Mouse (Mus musculus) kidney, embryonic 16.5 days (tissue): ENCODE results near the gene Tmem132c. TPM values are rescaled to one million over a fixed set of nuclear protein-coding genes. Genes with fewer than 3 reads are reported as not detected.
A peak's percentile ranks its signal among the peaks of the same experiment; 100 is the strongest.

ENCODE experiments used
- ATAC-seq: fragments of 200-750 bp; cut with Nextera tagmentation; 2 replicates; pipeline ENCODE4 v1.8.0; 2017; ENCODE audit warnings: moderate TSS enrichment; ENCODE audit not compliant: low FRiP score, low TSS enrichment
- H3K27ac ChIP-seq: fragments of 300-500 bp; sonication (generic); 2 replicates; pipeline ENCODE4 v1.5.1; 2014; ENCODE audit warnings: low read length
- H3K27me3 ChIP-seq: fragments of 300-500 bp; sonication (generic); 2 replicates; pipeline ENCODE4 v1.6.1; 2014; ENCODE audit warnings: low read length, control low read depth, mixed read lengths; ENCODE audit not compliant: insufficient read depth
- H3K36me3 ChIP-seq: fragments of 300-500 bp; sonication (generic); 2 replicates; pipeline ENCODE4 v1.6.1; 2014; ENCODE audit warnings: low read length, control low read depth, mixed read lengths; ENCODE audit not compliant: insufficient read depth
- H3K4me1 ChIP-seq: fragments of 300-500 bp; sonication (generic); 2 replicates; pipeline ENCODE4 v1.6.1; 2014; ENCODE audit warnings: low read length, control low read depth, mixed read lengths; ENCODE audit not compliant: insufficient read depth
- H3K4me2 ChIP-seq: fragments of 300-500 bp; sonication (generic); replicated peaks from 2 replicates; pipeline ENCODE4 v1.6.1; 2014; ENCODE audit warnings: low read depth, low read length
- H3K4me3 ChIP-seq: fragments of 300-500 bp; sonication (generic); 2 replicates; pipeline ENCODE4 v1.5.1; 2014; ENCODE audit warnings: mild to moderate bottlenecking, low read length
- H3K9ac ChIP-seq: fragments of 300-500 bp; sonication (generic); replicated peaks from 2 replicates; pipeline ENCODE4 v1.6.1; 2014; ENCODE audit warnings: low read length
- H3K9me3 ChIP-seq: fragments of 300-500 bp; sonication (generic); 2 replicates; pipeline ENCODE4 v1.6.1; 2016; ENCODE audit warnings: low read length, control low read depth
- WGBS: fragments of 180-500 bp; shearing (Covaris S2); extraction: QIAGEN DNeasy Blood & Tissue Kit; methylation state at CpG from one replicate; pipeline ENCODE4 v1.1.7; 2014; 5-methylcytosine and 5-hydroxymethylcytosine counted together
- polyA plus RNA-seq: library from polyadenylated mRNA; unstranded; fragments of >200 nt; fragmentation: Nextera tagmentation; extraction: Ambion mirVana; gene quantifications from 2 replicates; pipeline ENCODE4 v1.2.1, GENCODE M21; 2015

Tmem132c gene
- polyA plus RNA-seq, 1 experiment from 2014 or later: 1.5 TPM

- WGBS: 42% methylated on average over 2 of the region's 2 CpGs
Observed at GRCm38 (mm10) chr5:127324645-127325044, 83.0 kb downstream of the Tmem132c start.

GRCm38 (mm10) chr5:127336048-127336907, 94.7 kb downstream of the Tmem132c start:
- no peak overlapping the region; the same call in 1 of the 2 replicates for H3K4me3 ChIP-seq
- peaks cover 21% of the 10 kb centered on the region; the same call in 1 of the 2 replicates for H3K4me1 ChIP-seq
- H3K27ac ChIP-seq: no peak overlapping the region
- peak; percentile 60; the same call in 1 of the 2 replicates for ATAC-seq
- no peak overlapping the region for H3K9ac ChIP-seq
- 9% methylated on average over 15 of the region's 15 CpGs for WGBS
- H3K4me2 ChIP-seq: peak overlapping the region; percentile 37
- H3K27me3 ChIP-seq: no peaks in the 10 kb centered on the region
- H3K36me3 ChIP-seq: no peaks in the 10 kb centered on the region
- H3K9me3 ChIP-seq: no peaks in the 10 kb centered on the region

More at GRCm38 (mm10) chr5:127324645-127325044, 83.0 kb downstream of the Tmem132c start:
- Histone ChIP-seq H3K9ac (no peak overlapping the region), H3K27ac (no peak overlapping the region), H3K4me2 (no peak overlapping the region), H3K27me3 (no peaks in the 10 kb centered on the region), H3K36me3 (no peaks in the 10 kb centered on the region), H3K4me1 (peaks cover 13% of the 10 kb centered on the region; the same call in 1 of the 2 replicates), H3K9me3 (no peaks in the 10 kb centered on the region), H3K4me3 (no peak overlapping the region)
- 0 out of 2 replicates have a peak, but pooled peaks have one; percentile 8 for ATAC-seq

GRCm38 (mm10) chr5:127336908-127337265, 95.3 kb downstream of the Tmem132c start:
- Histone ChIP-seq H3K4me2 (no peak overlapping the region), H3K9me3 (no peaks in the 10 kb centered on the region), H3K36me3 (no peaks in the 10 kb centered on the region), H3K27ac (no peak overlapping the region), H3K4me3 (no peak overlapping the region), H3K9ac (no peak overlapping the region), H3K4me1 (peaks cover 21% of the 10 kb centered on the region; the same call in 1 of the 2 replicates), H3K27me3 (no peaks in the 10 kb centered on the region)
- 24% methylated on average over 5 of the region's 5 CpGs for WGBS
- peak; percentile 29; the same call in 1 of the 2 replicates for ATAC-seq

GRCm38 (mm10) chr5:127339016-127339435, 97.4 kb downstream of the Tmem132c start:
- H3K27me3 ChIP-seq: no peaks in the 10 kb centered on the region
- no peak overlapping the region for H3K4me3 ChIP-seq
- no peak for ATAC-seq
- no peaks in the 10 kb centered on the region for H3K9me3 ChIP-seq
- H3K36me3 ChIP-seq: no peaks in the 10 kb centered on the region
- peaks cover 21% of the 10 kb centered on the region; the same call in 1 of the 2 replicates for H3K4me1 ChIP-seq
- no peak overlapping the region for H3K4me2 ChIP-seq
- no peak overlapping the region for H3K9ac ChIP-seq
- H3K27ac ChIP-seq: no peak overlapping the region
- 21% methylated on average over 5 of the region's 5 CpGs for WGBS

GRCm38 (mm10) chr5:127341158-127341557, 99.5 kb downstream of the Tmem132c start:
- no peak for ATAC-seq
- Histone ChIP-seq H3K9me3 (no peaks in the 10 kb centered on the region), H3K36me3 (no peaks in the 10 kb centered on the region), H3K4me1 (peaks cover 15% of the 10 kb centered on the region; the same call in 1 of the 2 replicates), H3K27ac (no peak overlapping the region), H3K4me2 (no peak overlapping the region), H3K27me3 (no peaks in the 10 kb centered on the region), H3K4me3 (no peak overlapping the region), H3K9ac (no peak overlapping the region)
- 45% methylated on average over 3 of the region's 3 CpGs for WGBS

- no peak overlapping the region for H3K4me3 ChIP-seq
- H3K9me3 ChIP-seq: no peaks in the 10 kb centered on the region
- 54% methylated on average over 2 of the region's 2 CpGs for WGBS
- no peaks in the 10 kb centered on the region for H3K36me3 ChIP-seq
- ATAC-seq: no peak
- no peaks in the 10 kb centered on the region for H3K27me3 ChIP-seq
- no peak overlapping the region for H3K4me2 ChIP-seq
- no peaks in the 10 kb centered on the region for H3K4me1 ChIP-seq
- no peak overlapping the region for H3K27ac ChIP-seq
- no peak overlapping the region for H3K9ac ChIP-seq
Observed at GRCm38 (mm10) chr5:127344721-127345120, 103.1 kb downstream of the Tmem132c start.

- Histone ChIP-seq H3K4me3 (no peak overlapping the region), H3K36me3 (no peaks in the 10 kb centered on the region), H3K9ac (no peak overlapping the region), H3K27ac (no peak overlapping the region), H3K4me1 (no peaks in the 10 kb centered on the region), H3K4me2 (no peak overlapping the region), H3K9me3 (no peaks in the 10 kb centered on the region), H3K27me3 (no peaks in the 10 kb centered on the region)
- 87% methylated on average over 2 of the region's 2 CpGs for WGBS
- ATAC-seq: no peak; the same call in 1 of the 2 replicates
Observed at GRCm38 (mm10) chr5:127346364-127346763, 104.8 kb downstream of the Tmem132c start.

- H3K36me3 ChIP-seq: no peaks in the 10 kb centered on the region
- no peak overlapping the region for H3K4me2 ChIP-seq
- H3K9me3 ChIP-seq: no peaks in the 10 kb centered on the region
- no peak overlapping the region for H3K9ac ChIP-seq
- no peak overlapping the region for H3K27ac ChIP-seq
- H3K4me3 ChIP-seq: no peak overlapping the region
- no peaks in the 10 kb centered on the region for H3K4me1 ChIP-seq
- no peak for ATAC-seq
- 69% methylated on average over 12 of the region's 12 CpGs for WGBS
- H3K27me3 ChIP-seq: no peaks in the 10 kb centered on the region
Observed at GRCm38 (mm10) chr5:127347053-127347748, 105.6 kb downstream of the Tmem132c start.

GRCm38 (mm10) chr5:127349221-127350065, 107.8 kb downstream of the Tmem132c start:
- ATAC-seq: no peak

More at GRCm38 (mm10) chr5:127349221-127350065, 107.8 kb downstream of the Tmem132c start:
- H3K36me3 ChIP-seq: no peaks in the 10 kb centered on the region
- no peak overlapping the region for H3K4me3 ChIP-seq
- no peaks in the 10 kb centered on the region for H3K4me1 ChIP-seq
- H3K9ac ChIP-seq: no peak overlapping the region; the same call in 1 of the 2 replicates
- H3K4me2 ChIP-seq: no peak overlapping the region
- 57% methylated on average over 9 of the region's 9 CpGs for WGBS
- no peak overlapping the region for H3K27ac ChIP-seq
- no peaks in the 10 kb centered on the region for H3K9me3 ChIP-seq
- H3K27me3 ChIP-seq: no peaks in the 10 kb centered on the region
